Mouse (Mus musculus): ENCODE data around the gene Slc39a9. TPM values are rescaled to one million over a fixed set of nuclear protein-coding genes. Genes with fewer than 3 reads are reported as not detected.

Gene Slc39a9
- polyA plus RNA-seq (2016; fragmentation: Nextera tagmentation; extraction: Ambion mirVana), result 28.5 and 31.1 TPM in 2 replicates

DNA sequence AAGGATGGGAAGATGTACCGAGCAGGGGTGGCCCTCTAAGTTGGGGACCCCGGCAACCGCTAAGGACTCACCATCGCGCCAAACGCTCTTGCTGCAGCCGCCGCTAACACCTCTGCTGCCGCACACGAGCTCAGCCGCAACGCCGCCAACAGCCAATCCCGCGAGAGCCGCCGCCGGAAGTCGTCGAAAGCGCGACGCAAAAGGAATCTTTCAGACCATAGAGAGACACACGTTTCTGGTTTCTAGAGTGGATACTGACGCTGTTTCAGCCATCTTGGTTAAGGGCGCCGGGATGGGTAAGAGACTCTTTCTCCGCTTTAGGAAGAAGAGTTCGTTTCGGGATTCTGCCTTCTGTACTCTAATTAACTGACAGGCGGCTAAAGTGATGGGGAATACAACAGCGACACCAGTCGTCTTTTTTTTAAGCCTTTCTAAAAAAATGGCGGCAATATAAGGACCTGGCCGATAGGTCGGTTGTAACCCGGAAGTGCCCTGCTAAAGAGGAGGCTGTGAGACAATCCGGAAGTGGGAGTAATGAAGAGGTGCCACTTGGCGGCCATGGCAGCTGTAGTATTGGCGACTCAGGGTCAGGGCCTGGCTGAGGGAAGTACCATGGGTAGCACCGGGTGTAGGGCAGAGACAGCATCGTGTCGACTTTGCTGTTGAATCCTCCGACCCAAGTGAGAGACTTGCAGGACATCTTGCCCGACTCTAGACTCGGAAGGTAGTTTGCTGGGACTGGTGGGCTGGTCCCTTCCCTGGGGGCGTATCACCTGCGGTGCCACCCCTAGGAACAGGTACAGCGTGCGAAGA, at the start of gene Slc39a9, which contains the start of gene Erh:
TSS of gene Slc39a9 (plus strand) at position 191 of the 813 bp plus-strand sequence.
TSS of gene Erh (minus strand) at position 649 of the 813 bp plus-strand sequence.
- Histone ChIP-seq H3K27ac (peak within 1 kb of the TSS; percentile 96), H3K36me3 (replicated peaks) (peaks cover 46% of the 10 kb centered on the region), H3K27me3 (ENCODE audit: poor library complexity, severe bottlenecking) (no peaks in the 10 kb centered on the region), H3K4me1 (peaks cover 40% of the 10 kb centered on the region), H3K9me3 (no peaks in the 10 kb centered on the region), H3K4me3 (peak within 1 kb of the TSS; percentile 90)
- WGBS, result under 1% methylated on average over 50 of the region's 50 CpGs
- DNase-seq (ENCODE audit: extremely low spot score, low spot score), result peak; percentile 95

DNA sequence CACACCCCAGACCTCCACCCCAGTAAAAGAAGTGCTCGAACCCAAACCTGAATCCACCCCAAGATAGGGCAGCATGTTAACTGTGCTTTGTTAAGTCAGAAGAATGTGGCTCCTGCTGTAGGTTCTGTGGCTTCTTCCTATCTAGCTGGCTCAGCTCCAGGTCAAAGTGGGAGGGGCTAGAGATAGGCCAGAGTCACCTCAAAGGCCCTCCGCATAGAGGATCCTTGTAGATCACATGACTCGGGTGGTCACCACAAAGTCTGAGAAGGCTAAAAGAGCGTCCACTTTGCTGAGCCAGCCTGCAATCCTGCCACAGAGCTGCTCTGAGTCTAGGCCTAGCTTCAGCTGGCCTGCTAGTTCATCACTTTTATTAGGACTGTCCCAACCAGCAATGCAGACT, 49.5 kb upstream of the Slc39a9 start:
- Histone ChIP-seq H3K4me3 (no peak overlapping the region), H3K27ac (no peak overlapping the region), H3K9me3 (no peaks in the 10 kb centered on the region), H3K27me3 (ENCODE audit: poor library complexity, severe bottlenecking) (no peaks in the 10 kb centered on the region), H3K4me1 (peaks cover 12% of the 10 kb centered on the region; the same call in 1 of the 2 replicates), H3K36me3 (replicated peaks) (peaks cover 88% of the 10 kb centered on the region)
- WGBS, result 93% methylated on average over 4 of the region's 4 CpGs
- DNase-seq (ENCODE audit: extremely low spot score, low spot score), result no peak

DNA sequence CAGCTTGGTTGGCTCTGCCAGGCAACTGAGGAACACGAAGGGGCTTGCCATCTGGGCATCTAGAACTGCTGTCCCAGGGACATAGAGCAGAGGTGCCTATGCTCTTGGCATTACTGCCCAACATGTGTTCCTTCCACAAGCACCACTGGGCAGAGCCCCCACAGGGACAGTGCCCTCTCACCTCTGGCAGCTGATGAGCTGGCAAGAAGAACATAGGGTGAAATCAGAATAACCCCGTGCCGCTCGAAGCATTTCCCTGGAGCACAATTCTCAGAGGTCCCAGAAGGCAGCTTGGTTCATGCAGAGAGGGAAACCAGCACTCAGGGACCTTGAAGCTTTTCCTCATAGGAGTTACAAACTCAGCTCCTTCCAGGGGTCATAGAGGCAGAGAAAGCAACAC, 48.9 kb upstream of the Slc39a9 start:
- H3K4me3 ChIP-seq, result no peak overlapping the region
- H3K36me3 ChIP-seq (replicated peaks), result peaks cover 88% of the 10 kb centered on the region
- H3K27me3 ChIP-seq (ENCODE audit: poor library complexity, severe bottlenecking), result no peaks in the 10 kb centered on the region
- H3K4me1 ChIP-seq, result peaks cover 12% of the 10 kb centered on the region; the same call in 1 of the 2 replicates
- H3K9me3 ChIP-seq, result no peaks in the 10 kb centered on the region
- H3K27ac ChIP-seq, result no peak overlapping the region
- 93% methylated on average over 4 of the region's 4 CpGs for whole genome bisulfite sequencing
- DNase-seq (ENCODE audit: extremely low spot score, low spot score), result no peak

DNA sequence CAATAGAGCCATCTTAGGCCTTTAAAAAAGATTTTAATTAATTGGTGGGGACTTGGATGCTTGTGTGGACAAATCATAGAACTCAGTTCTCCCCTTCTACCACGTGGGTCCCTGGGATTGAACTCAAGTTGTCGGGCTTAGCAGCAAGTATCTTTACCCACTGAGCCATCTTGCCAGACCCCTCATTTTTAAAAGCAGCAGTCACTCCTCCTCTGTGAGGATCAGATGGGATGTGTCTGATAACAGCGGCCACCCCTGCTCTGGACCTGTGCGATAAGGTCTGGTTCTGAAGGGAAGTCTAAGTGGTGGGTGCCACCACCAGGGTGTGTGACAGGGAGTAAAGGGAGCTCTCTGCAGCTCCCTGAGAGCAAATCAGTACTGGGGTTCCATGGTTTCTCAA, 48.1 kb upstream of the Slc39a9 start:
- Histone ChIP-seq H3K27ac (no peak overlapping the region), H3K9me3 (no peaks in the 10 kb centered on the region), H3K4me1 (peaks cover 12% of the 10 kb centered on the region; the same call in 1 of the 2 replicates), H3K27me3 (ENCODE audit: poor library complexity, severe bottlenecking) (no peaks in the 10 kb centered on the region), H3K4me3 (no peak overlapping the region), H3K36me3 (replicated peaks) (peaks cover 84% of the 10 kb centered on the region)
- WGBS, result 93% methylated on average over 4 of the region's 4 CpGs
- DNase-seq (ENCODE audit: extremely low spot score, low spot score), result no peak

DNA sequence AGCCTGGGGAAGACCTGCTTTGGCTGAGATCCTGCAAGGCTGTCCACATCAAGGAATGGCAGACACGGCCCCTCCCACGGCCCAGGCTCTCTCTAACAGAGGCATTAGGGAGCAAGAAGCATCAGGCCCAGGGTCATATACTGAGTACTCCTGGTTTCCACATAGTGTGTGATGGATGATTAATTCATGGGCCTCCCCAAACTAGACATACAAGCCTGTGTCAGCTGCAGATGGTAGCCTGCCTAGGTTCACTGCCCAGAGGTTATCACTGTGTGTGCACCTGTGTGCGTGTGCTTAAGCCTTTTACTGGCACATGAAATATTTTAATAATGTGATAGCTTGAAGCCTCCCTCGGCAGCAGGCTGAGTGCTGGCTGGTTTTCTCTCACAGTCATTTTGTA, 47.7 kb upstream of the Slc39a9 start:
- H3K27me3 ChIP-seq (ENCODE audit: poor library complexity, severe bottlenecking), result no peaks in the 10 kb centered on the region
- 92% methylated on average over 4 of the region's 4 CpGs for WGBS
- H3K36me3 ChIP-seq (replicated peaks), result peaks cover 84% of the 10 kb centered on the region
- no peak for DNase-seq (ENCODE audit: extremely low spot score, low spot score)
- H3K27ac ChIP-seq, result no peak overlapping the region
- no peak overlapping the region for H3K4me3 ChIP-seq
- H3K9me3 ChIP-seq, result no peaks in the 10 kb centered on the region
- H3K4me1 ChIP-seq, result peaks cover 12% of the 10 kb centered on the region; the same call in 1 of the 2 replicates

DNA sequence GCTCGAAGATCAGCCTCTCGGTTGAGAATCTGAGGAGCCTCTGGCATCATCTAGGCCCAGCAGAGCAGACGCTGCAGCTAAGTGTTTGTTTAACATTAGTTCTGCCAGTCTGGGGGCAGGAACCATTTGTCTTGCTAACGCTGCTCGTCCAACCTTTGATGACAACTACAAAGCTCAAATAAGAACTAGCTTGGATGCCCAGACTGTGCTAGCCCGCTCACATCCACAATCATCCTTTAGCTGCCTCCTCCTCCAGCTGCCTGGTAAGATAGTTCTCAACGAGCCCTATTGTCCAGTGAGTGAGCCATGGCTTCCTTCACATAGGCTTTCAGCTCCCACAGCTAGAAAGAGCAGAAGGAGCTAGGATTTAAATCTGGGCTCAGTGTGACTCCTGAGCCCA, 45.4 kb upstream of the Slc39a9 start:
- 50% methylated on average over 7 of the region's 7 CpGs for WGBS
- H3K27me3 ChIP-seq (ENCODE audit: poor library complexity, severe bottlenecking), result no peaks in the 10 kb centered on the region
- no peak overlapping the region for H3K27ac ChIP-seq
- peaks cover 88% of the 10 kb centered on the region for H3K36me3 ChIP-seq (replicated peaks)
- H3K9me3 ChIP-seq, result no peaks in the 10 kb centered on the region
- H3K4me1 ChIP-seq, result peaks cover 12% of the 10 kb centered on the region; the same call in 1 of the 2 replicates
- DNase-seq (ENCODE audit: extremely low spot score, low spot score), result no peak
- H3K4me3 ChIP-seq, result no peak overlapping the region

DNA sequence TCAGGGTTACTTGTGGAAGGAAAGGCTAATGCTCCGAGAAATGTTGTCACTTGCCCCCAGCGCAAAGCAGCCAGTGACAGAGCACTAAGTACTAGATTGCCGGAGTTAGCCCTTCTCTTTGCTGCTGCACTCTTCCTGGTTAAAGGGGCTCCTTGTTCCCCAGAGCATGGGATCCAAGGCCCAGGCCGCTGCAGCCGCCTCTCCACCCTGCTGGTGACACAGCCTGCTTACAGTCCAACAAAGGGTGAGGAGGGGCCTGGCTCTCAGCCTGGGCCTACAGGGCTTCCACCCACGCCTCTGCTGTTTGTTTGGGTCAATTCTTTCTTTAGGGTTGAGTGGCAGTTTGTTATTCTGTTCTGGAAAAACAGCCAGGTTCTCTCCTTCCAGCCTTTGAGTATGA, 44.9 kb upstream of the Slc39a9 start:
- no peak overlapping the region for H3K4me3 ChIP-seq
- peaks cover 12% of the 10 kb centered on the region; the same call in 1 of the 2 replicates for H3K4me1 ChIP-seq
- no peak for DNase-seq (ENCODE audit: extremely low spot score, low spot score)
- H3K27ac ChIP-seq, result peak overlapping the region; percentile 25; the same call in 1 of the 2 replicates
- H3K27me3 ChIP-seq (ENCODE audit: poor library complexity, severe bottlenecking), result no peaks in the 10 kb centered on the region
- 47% methylated on average over 6 of the region's 6 CpGs for WGBS
- peaks cover 87% of the 10 kb centered on the region for H3K36me3 ChIP-seq (replicated peaks)
- H3K9me3 ChIP-seq, result no peaks in the 10 kb centered on the region

DNA sequence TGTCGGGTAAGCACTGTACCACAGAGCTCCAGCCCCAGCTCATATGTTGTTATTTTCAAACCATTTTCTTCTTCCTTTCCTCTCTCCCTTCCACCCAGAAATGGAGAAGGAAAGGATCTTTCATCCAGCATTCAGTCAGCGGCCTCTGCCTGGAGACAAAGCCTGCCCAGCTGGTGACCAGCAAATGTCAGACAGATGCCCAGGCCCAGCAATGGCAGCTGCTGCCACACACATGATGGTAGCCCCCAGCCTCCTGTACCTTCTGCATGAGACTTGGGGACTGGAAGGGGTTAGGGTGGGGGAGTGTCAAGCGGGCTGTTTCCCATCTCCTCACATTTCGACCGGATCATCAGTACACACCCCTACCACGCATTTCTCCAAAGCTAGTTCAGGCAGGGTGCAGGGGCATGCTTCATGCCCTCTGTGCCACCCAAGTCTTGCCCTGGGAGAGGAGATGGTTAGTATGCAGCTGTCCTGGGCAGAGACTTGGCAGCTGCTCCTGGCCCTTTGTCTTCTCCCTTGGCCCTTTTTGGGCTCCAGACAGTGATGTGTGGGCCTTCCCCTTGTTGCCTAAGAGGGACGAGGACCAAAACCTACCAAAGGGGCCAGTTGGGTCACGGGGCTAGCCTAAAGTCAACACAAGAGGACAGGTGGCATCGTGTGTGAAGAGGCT, 42.0 kb upstream of the Slc39a9 start:
- Histone ChIP-seq H3K9me3 (no peaks in the 10 kb centered on the region), H3K4me1 (peaks cover 12% of the 10 kb centered on the region; the same call in 1 of the 2 replicates), H3K36me3 (replicated peaks) (peaks cover 75% of the 10 kb centered on the region), H3K27me3 (ENCODE audit: poor library complexity, severe bottlenecking) (no peaks in the 10 kb centered on the region), H3K27ac (peak overlapping the region; percentile 40; the same call in 1 of the 2 replicates), H3K4me3 (no peak overlapping the region)
- 88% methylated on average over 9 of the region's 9 CpGs for WGBS
- no peak for DNase-seq (ENCODE audit: extremely low spot score, low spot score)

DNA sequence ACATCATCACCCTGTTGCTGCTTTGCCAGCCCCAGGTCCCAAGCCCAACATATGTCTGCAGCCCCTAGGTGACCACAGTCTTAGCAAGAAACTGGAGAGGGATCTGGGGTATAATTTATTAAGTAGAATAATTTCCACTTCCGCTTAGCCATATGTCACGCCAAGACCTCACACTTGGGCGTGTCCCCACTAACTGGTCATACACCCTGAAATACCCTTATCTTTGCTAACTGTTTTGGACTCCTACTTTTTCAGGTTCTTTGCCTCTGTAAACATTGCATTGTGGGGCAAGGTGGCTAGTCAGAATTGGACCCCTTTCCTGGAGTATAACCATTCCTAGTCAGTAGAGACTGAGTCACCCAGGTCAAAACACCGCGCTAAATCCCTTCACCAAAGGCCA, 41.3 kb upstream of the Slc39a9 start:
- WGBS, result 95% methylated on average over 5 of the region's 5 CpGs
- H3K4me3 ChIP-seq, result no peak overlapping the region
- no peak for DNase-seq (ENCODE audit: extremely low spot score, low spot score)
- no peaks in the 10 kb centered on the region for H3K27me3 ChIP-seq (ENCODE audit: poor library complexity, severe bottlenecking)
- H3K4me1 ChIP-seq, result peaks cover 12% of the 10 kb centered on the region; the same call in 1 of the 2 replicates
- H3K9me3 ChIP-seq, result no peaks in the 10 kb centered on the region
- peaks cover 68% of the 10 kb centered on the region for H3K36me3 ChIP-seq (replicated peaks)
- no peak overlapping the region for H3K27ac ChIP-seq

DNA sequence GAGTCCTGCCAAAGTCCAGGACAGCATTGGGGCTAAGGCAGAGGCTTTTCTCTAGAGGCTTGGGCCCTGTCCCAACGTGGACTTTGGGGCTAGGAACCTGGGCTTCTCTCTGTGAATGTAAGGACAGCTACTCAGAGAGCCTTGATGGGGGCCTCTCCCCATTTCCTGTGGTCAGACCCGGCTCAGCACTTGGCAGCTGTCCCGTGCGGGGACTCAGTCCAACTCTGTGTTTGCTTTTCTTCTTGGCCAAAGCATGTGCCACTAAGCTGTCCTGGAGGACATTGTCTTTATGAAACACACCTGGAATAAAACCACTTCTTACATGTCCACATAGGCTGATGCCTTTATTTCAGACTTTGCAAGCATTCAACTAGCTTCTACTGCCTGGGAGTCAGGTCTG, 40.1 kb upstream of the Slc39a9 start:
- H3K4me1 ChIP-seq, result peaks cover 4% of the 10 kb centered on the region; the same call in 1 of the 2 replicates
- H3K9me3 ChIP-seq, result no peaks in the 10 kb centered on the region
- H3K4me3 ChIP-seq, result no peak overlapping the region
- DNase-seq (ENCODE audit: extremely low spot score, low spot score), result no peak
- no peaks in the 10 kb centered on the region for H3K27me3 ChIP-seq (ENCODE audit: poor library complexity, severe bottlenecking)
- peaks cover 60% of the 10 kb centered on the region for H3K36me3 ChIP-seq (replicated peaks)
- 82% methylated on average over 4 of the region's 4 CpGs for WGBS
- H3K27ac ChIP-seq, result no peak overlapping the region

DNA sequence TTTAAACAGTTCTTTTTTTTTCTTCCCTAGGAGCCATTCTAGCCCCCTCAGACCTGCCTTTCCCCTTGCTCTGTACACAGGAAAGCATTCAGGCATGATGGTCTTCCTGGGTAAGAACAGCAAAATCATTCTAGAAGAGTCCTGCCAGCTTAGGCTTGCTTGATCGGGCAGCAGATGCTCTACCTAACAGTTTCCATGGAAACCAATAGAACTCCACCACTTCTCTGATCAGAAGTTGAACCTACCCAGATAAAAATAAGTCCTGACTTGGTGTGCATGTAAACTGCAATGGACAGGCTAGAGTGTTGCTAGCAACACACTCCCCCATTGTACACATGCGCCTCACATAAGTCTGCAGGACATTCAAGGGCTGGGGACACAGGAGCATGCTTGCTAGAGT, 39.5 kb upstream of the Slc39a9 start:
- DNase-seq (ENCODE audit: extremely low spot score, low spot score), result no peak
- 92% methylated on average over 2 of the region's 2 CpGs for WGBS
- no peak overlapping the region for H3K4me3 ChIP-seq
- H3K36me3 ChIP-seq (replicated peaks), result peaks cover 53% of the 10 kb centered on the region
- no peak overlapping the region for H3K27ac ChIP-seq
- no peaks in the 10 kb centered on the region for H3K27me3 ChIP-seq (ENCODE audit: poor library complexity, severe bottlenecking)
- no peaks in the 10 kb centered on the region for H3K9me3 ChIP-seq
- no peaks in the 10 kb centered on the region for H3K4me1 ChIP-seq

DNA sequence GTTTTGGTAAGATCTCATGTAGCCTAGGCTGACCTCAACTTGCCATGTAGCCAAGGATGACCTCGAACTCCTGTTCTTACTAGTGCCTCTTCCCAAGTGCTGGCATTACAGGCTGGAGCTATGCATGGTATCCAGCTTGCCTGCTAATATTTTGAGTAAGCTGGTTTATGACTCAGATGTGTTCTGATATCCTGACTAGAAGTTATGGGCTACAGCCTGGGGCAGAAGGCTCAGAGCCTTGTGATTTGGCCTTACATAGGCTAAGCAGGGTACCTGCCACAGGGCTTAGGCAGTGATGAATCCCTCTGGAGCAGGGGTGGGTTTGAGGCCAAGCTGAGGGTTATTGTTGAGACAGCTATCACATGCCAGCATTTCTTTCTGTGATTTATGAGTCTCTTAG, 35.1 kb upstream of the Slc39a9 start:
- Histone ChIP-seq H3K4me3 (no peak overlapping the region), H3K27me3 (ENCODE audit: poor library complexity, severe bottlenecking) (no peaks in the 10 kb centered on the region), H3K9me3 (no peaks in the 10 kb centered on the region), H3K36me3 (replicated peaks) (peaks cover 14% of the 10 kb centered on the region), H3K4me1 (no peaks in the 10 kb centered on the region), H3K27ac (no peak overlapping the region)
- no peak for DNase-seq (ENCODE audit: extremely low spot score, low spot score)
- 92% methylated on average over 1 of the region's 1 CpGs for WGBS

DNA sequence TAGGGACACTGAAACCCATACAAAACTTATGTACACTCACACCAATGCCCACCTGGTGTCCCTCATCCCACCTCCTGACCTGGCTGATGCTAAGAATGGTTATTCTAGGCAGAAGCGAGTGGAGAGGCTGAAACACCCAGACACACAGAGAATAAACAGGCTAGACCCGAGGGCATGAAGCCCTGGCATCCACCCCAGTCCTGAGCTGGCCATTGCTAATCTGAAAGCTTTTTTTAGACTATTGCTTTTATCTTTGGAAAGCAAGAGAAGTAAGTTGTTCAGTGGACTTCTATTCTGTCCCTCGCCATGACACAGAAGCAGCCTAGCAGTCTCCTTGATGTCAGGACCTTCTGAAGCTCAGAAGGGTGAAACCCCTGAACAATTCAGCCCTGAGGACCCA, 33.8 kb upstream of the Slc39a9 start:
- no peak overlapping the region for H3K27ac ChIP-seq
- WGBS, result 84% methylated on average over 3 of the region's 3 CpGs

More for the DNA sequence above, 33.8 kb upstream of the Slc39a9 start:
- H3K27me3 ChIP-seq (ENCODE audit: poor library complexity, severe bottlenecking), result no peaks in the 10 kb centered on the region
- H3K4me1 ChIP-seq, result no peaks in the 10 kb centered on the region
- H3K36me3 ChIP-seq (replicated peaks), result peaks cover 2% of the 10 kb centered on the region
- no peak overlapping the region for H3K4me3 ChIP-seq
- DNase-seq (ENCODE audit: extremely low spot score, low spot score), result no peak
- H3K9me3 ChIP-seq, result no peaks in the 10 kb centered on the region

All from forebrain, embryonic 10.5 days (tissue).